Mouse (Mus musculus) erythroblast, adult 5-6 weeks (primary cell): Measurements from ENCODE around the gene Klrb1a. TPM values are rescaled to one million over a fixed set of nuclear protein-coding genes. Genes with fewer than 3 reads are reported as not detected.

Source experiments
- ATAC-seq: replicated peaks from 2 replicates; pipeline ENCODE4 v1.8.0; 2016; ENCODE audit warnings: moderate number of reproducible peaks, mild to moderate bottlenecking, moderate TSS enrichment, inconsistent platforms; ENCODE audit not compliant: poor library complexity, low FRiP score, severe bottlenecking
- total RNA-seq, 2 experiments: library from RNA; stranded (forward) in 1 of 2; stranded (reverse) in 1 of 2; fragments of 150-400 nt in 1 of 2; fragments of 200-764, 138-1000 nt in 1 of 2; gene quantifications; 2 replicates each; pipeline versions ENCODE4 v1.2.3 to v1.2.4; 2015 to 2017; ENCODE audit warnings: low replicate concordance in 2 of 2

The Klrb1a gene
- total RNA-seq, 2 experiments from 2014 or later = not detected

DNA sequence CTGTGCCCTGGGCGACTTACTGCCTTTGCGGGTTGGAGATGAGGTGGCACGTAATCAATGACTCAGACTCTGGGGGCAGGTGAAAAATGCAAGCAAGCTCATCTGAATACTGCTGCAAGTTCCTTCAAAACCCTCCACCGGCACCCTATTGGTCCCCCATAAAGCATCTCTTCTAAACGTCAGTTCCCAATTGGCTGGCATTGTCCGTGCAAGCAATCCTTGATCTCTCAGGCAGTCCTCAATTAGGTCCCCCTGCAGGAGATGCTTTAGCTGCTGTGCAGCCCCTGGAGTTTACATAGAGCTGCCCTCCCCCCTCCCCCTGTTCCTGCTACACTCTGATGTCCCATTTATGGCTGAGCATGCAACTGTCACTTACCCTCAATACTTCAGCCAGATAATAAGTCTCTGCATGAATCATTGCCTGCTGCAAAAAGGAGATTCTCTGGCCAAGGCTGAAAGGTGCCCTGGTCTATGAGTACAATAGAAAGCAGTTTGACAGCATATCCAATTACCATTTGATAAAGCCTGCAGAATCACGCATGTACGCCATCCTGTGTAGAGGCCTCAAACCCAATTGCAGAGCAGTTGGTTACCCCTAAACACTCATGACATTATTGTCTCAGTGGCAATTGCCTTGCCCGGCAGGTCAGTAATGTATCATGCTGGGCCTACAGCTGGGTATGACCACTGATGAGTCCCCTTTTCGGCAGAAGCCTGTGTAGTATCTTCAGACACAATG is 20.7 kb downstream of the Klrb1a start:
- no peak for ATAC-seq

DNA sequence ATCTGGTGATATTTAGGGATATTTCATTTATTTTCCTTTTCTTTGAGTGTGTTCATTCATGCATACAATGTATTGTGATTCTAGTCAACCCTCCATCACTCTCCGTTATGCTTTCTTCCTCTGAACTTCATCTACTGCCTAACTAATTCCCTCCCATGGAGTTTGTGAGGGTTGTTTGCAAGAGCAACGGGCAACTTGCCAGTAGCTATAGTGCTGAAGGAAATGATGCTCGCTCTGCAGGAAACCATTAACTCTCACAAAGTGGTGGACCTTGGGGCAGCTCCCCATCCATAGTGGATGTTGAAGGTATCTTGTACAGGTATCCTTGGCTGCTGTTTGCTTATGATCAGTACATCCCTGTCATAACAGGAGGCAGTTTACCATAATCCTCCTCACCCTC is 21.3 kb downstream of the Klrb1a start:
- ATAC-seq = no peak

DNA sequence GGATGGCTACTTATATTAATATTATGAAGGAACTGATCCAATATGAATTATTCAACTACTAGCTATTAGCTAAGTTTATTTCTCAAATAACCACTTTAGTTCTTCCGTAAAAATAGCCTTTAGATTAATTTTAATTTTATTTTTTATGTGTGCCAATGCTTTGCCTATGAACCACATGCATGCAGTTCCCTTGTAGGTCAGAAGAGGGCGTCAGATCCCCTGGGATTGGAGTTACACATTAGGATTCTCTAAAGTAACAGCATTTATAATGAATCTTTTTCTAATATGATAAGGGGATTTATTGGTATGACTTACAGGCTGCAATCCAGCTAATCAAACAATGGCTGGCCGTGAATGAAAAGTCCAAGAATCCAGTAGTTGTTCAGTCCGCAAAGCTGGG is 23.8 kb downstream of the Klrb1a start:
- ATAC-seq = no peak

DNA sequence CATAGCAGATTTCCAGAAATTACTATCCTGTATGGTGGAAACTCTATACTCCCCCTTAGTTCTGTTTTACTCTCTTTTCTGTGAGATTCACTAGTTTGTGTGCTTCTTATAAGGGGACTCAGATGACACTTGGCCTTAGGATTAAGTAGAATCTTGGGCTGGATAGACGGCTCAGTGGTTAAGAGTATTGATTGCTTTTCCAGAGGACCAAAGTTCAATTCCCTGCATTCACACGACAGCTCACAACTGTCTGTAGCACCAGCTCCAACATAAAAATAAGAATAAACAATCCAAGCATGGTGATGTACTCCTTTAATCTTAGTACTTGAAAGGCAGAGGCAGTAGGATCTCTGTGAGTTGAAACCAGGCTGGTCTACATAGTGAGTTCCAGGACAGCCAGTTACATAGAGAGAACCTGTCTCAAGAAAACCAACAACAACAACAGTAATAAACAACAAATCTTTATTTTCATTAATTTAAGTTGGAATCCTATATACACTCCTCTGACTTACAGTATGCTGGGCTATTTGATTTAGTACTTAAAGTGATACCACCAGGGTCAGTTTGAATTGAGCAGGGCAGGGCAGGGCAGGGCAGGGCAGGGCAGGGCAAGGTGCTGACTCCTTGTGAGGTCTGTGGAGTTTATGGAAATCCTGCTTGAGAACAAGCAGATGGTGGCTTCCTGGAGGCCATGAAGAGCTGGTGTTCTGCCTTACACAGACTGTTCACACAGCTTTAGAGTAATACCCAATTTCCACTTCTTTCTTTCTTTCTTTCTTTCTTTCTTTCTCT is 24.9 kb downstream of the Klrb1a start:
- ATAC-seq = no peak

DNA sequence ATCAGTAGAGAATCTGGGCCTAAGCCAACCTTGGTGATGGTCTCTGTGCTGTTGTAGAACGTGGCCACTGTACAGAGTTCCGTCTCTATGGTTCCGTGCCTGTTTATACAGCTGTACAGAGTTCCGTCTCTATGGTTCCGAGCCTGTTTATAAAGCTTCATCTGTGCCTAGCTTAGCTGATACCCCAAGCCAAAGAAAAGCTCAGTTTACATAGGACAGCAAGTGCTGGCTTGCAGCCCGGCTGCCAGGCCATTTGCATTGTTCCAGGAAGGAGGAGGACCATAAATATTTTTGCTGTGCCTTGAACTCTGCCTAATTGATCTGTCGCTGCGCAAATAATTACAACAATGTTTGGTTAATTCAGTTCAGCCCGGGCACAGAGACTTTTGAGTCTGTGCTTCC is 26.2 kb downstream of the Klrb1a start:
- ATAC-seq = no peak

DNA sequence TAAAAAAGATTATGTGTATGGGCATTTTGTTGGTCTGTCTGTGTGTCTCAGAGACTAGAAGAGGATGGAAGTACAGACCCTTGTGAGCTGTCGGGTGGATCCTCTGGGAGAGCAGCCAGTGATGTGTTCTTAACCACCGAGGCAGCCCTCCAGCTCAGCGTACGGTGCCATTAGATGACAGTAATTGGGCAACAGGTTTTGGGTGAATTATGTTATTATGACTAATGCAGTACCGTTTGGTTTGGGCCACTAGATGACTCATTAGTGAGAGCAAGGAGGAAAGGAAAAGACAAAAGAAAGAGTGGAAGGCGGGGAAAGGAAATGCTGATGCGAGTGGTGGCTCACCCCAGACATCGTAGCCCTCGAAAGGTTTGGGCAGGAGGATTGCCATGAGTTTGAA is 28.7 kb downstream of the Klrb1a start:
- no peak for ATAC-seq

DNA sequence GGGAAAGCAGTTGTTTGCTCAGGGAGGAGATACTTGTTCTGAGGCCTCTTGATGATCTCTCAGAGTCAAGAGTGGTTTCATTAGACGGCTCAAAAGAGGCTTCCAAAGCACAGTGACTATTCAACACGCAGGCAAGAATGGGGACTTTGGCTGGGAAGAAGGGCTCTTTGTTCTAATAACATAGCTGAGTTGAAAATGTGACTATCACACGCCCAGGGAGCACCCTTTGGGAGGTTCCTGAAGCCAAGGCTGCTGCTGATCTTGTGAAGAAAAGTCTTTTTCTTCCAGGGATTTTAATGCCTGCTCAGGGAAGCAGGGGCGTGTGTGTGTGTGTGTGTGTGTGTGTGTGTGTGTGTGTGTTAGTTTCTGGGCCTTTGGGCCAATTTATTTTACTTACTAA is 33.9 kb downstream of the Klrb1a start:
- no peak for ATAC-seq

DNA sequence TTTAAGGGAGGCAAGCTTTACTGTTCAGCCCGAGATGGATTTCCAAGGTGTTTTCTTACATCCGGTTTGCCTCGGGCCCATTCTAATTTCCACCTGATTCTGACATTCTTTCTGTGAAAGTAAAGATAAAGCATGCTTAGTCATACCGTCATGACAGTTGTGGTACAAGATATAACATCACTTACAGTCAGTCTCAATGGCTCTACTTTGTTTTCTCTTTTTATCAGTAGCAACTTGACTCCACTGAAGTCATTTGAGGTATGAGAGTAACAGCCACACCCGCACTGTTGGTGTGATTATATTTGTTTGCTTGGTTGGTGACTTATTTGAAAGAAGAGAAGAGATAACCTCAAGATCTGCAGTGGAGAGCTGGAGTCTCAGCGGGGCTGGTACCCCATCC is 35.7 kb downstream of the Klrb1a start:
- ATAC-seq = no peak

DNA sequence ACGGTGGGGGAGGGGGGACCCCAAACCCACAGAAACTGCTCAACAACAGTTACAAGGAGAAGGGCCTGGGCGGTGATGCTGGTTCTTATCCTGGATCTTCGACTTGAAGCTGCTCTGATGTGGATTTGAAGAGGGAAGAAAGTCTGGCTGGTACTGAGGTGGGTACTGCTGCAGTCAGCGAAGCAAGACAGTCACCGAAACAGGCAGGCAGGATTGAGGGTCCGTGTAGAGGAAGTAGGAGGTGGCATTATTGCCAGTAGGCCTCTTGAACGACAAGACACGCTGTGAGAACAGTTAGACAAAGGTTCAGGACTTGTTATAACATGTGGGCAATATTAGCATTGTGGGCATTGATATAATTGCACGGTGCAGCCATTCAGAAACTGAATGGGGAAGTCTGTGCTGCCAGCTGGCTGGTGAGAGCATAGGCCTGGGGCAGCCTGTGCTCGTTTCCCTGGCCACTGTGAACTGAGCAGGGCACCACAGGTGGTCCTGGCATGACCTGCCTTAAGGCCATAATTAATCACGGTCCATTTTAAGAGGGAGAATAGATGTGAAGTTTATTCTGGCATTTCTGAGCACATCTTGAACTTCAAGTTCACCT is 37.6 kb downstream of the Klrb1a start:
- no peak for ATAC-seq

DNA sequence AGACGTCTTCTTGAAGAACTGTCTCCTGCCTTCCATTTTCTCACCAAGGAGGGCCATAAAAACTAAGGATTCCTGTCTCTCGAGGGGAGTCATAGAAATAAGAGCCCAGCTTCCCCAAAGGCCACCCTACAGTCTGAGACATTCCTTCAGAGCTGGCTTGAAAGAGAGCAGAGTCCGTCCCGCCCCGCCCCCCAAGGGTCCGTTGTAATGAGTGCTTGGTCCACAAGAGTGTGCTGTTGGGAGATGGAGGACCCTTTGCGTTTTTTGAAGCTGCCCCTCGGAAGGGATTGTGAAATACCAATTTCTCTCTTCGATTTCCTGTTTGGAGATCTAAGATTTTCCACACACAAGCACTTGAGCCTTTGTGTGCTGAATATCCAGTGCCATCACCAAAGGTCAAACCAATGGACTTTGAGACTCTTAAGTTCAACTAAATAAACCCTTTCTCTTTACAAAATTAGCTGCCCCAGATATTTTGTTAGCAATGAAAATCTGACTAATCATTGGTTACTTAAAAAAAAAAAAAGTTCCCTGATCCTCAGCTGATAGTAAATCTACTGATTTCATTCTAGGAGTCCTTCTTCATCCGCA is 39.2 kb downstream of the Klrb1a start:
- no peak for ATAC-seq

DNA sequence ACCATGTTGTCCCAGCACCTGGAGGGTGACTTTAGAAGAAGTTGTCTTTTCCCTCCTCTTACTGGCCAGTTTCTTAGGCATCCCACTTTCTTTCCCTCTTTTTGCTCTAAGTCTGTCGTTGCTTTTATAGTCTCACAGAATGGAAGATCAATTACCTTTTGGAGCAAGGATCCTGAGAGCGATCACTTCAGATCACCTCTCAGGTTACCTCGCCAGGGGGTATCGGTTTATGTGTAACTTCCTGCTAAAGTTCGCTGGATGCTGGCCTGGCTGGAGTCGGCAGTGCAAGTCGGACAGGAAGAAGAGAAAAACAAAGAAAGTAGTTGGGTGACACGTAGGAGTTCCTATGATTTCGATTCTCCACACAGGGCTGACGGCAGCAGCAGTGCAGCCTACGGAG is 41.8 kb downstream of the Klrb1a start, which contains the start of gene A2ml1:
Gene A2ml1 (minus strand): TSS at position 101 of the 400 bp plus-strand sequence.
- ATAC-seq = no peak

DNA sequence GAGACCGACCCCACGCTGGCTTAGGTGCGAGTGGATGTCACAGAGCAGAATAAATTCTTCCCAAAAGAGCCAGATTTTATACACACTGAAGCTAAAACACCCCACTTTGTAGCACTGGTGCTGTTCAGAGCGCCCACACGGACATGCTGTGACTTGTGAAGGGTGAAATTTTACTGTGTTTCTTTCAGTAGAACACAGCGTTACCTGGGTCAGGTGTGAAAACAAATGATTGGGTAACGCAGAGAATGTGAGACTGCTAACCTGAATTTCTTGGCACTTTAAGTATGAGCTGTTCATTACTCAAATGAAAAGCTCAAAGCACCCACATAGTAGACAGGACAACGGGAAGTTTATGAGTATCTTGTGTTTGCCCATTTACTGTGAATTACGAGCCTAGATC is 46.0 kb downstream of the Klrb1a start:
- no peak for ATAC-seq

DNA sequence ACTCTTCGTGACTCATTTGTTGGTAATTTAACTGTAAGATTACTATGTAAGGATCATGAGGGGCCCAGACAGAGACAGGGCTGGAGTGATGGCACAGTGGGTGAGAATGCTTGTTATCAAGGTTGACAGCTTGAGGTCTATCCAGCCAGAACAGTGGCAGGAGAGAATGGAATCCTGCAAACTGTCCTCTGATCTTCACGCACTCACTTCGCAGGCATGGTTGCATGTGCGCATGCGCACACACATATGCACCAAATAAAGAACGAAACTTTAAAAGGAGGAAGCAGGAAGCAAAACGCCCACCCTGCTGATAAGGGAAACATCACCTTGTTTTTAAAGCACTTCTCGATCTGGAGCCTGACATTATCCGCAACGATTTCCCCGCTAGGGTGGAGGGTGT is 56.7 kb downstream of the Klrb1a start:
- no peak for ATAC-seq

Other genes starting within 250 kb of the Klrb1a start
- gene Tex52, start 248.1 kb downstream of the Klrb1a start, total RNA-seq (2015; ENCODE audit: low replicate concordance) = not detected in 2 replicates
- gene Tex52, start 248.1 kb downstream of the Klrb1a start, total RNA-seq (2017; ENCODE audit: low replicate concordance) = not detected in 2 replicates
- gene Gm44596, start 248.0 kb downstream of the Klrb1a start, total RNA-seq (2015; ENCODE audit: low replicate concordance) = not detected in 2 replicates
- gene Gm44596, start 248.0 kb downstream of the Klrb1a start, total RNA-seq (2017; ENCODE audit: low replicate concordance) = not detected in 2 replicates
- gene Nrip2, start 224.2 kb downstream of the Klrb1a start, total RNA-seq (2015; ENCODE audit: low replicate concordance) = not detected in 2 replicates
- not detected in 2 replicates for gene Nrip2, start 224.2 kb downstream of the Klrb1a start, total RNA-seq (2017; ENCODE audit: low replicate concordance)
- 12.7 and 53.8 TPM in 2 replicates for gene Itfg2, start 198.6 kb downstream of the Klrb1a start, total RNA-seq (2015; ENCODE audit: low replicate concordance)
- gene Itfg2, start 198.6 kb downstream of the Klrb1a start, total RNA-seq (2017; ENCODE audit: low replicate concordance) = 5.3 and 13.7 TPM in 2 replicates
- gene Fkbp4, start 184.9 kb downstream of the Klrb1a start, total RNA-seq (2015; ENCODE audit: low replicate concordance) = 16.1 and 19.2 TPM in 2 replicates
- gene Fkbp4, start 184.9 kb downstream of the Klrb1a start, total RNA-seq (2017; ENCODE audit: low replicate concordance) = 34.8 and 68.4 TPM in 2 replicates
- not detected in 2 replicates for gene Pzp, start 96.8 kb downstream of the Klrb1a start, total RNA-seq (2015; ENCODE audit: low replicate concordance)
- gene Pzp, start 96.8 kb downstream of the Klrb1a start, total RNA-seq (2017; ENCODE audit: low replicate concordance) = not detected in 2 replicates
- not detected in 2 replicates for gene A2ml1, start 41.9 kb downstream of the Klrb1a start, total RNA-seq (2015; ENCODE audit: low replicate concordance)
- gene A2ml1, start 41.9 kb downstream of the Klrb1a start, total RNA-seq (2017; ENCODE audit: low replicate concordance) = 0.28 TPM in 1 of 2 replicates, not detected in the other
- not detected in 2 replicates for gene Clec2h, start 38.9 kb upstream of the Klrb1a start, total RNA-seq (2015; ENCODE audit: low replicate concordance)
- 0.42 TPM in 1 of 2 replicates, not detected in the other for gene Clec2h, start 38.9 kb upstream of the Klrb1a start, total RNA-seq (2017; ENCODE audit: low replicate concordance)
- not detected in 2 replicates for gene Klrb1, start 99.5 kb upstream of the Klrb1a start, total RNA-seq (2015; ENCODE audit: low replicate concordance)
- gene Klrb1, start 99.5 kb upstream of the Klrb1a start, total RNA-seq (2017; ENCODE audit: low replicate concordance) = not detected in 2 replicates
- not detected in 2 replicates for gene Klrb1c, start 165.7 kb upstream of the Klrb1a start, total RNA-seq (2015; ENCODE audit: low replicate concordance)
- gene Klrb1c, start 165.7 kb upstream of the Klrb1a start, total RNA-seq (2017; ENCODE audit: low replicate concordance) = 0.68 and 1.8 TPM in 2 replicates
- gene Gm44511, start 202.8 kb upstream of the Klrb1a start, total RNA-seq (2015; ENCODE audit: low replicate concordance) = 1.7 and 3.8 TPM in 2 replicates
- not detected in 2 replicates for gene Gm44511, start 202.8 kb upstream of the Klrb1a start, total RNA-seq (2017; ENCODE audit: low replicate concordance)
- 2.1 TPM in 1 of 2 replicates, not detected in the other for gene Klrb1b, start 202.8 kb upstream of the Klrb1a start, total RNA-seq (2015; ENCODE audit: low replicate concordance)
- gene Klrb1b, start 202.8 kb upstream of the Klrb1a start, total RNA-seq (2017; ENCODE audit: low replicate concordance) = 0.94 TPM in 1 of 2 replicates, not detected in the other